Mouse (Mus musculus) liver, embryonic 11.5 days (tissue): ENCODE data around the gene Rfxap. TPM values are rescaled to one million over a fixed set of nuclear protein-coding genes. Genes with fewer than 3 reads are reported as not detected.

Experiments used
- ATAC-seq: fragments of 200-750 bp; cut with Nextera tagmentation; replicated peaks from 2 replicates; pipeline ENCODE4 v1.8.0; 2017; ENCODE audit warnings: moderate number of reproducible peaks, mild to moderate bottlenecking, moderate TSS enrichment, moderate library complexity; ENCODE audit not compliant: low FRiP score
- DNase-seq: peaks from one replicate; pipeline ENCODE4 v3.0.0-alpha.2; 2017; ENCODE audit warnings: low spot score
- H3K27ac ChIP-seq: fragments of 300-500 bp; sonication (generic); 2 replicates; pipeline ENCODE4 v1.5.1; 2014; ENCODE audit warnings: mild to moderate bottlenecking, low read depth, low read length, control low read depth
- H3K27me3 ChIP-seq: fragments of 300-500 bp; sonication (generic); replicated peaks from 2 replicates; pipeline ENCODE4 v1.6.1; 2014; ENCODE audit warnings: low read length, mixed read lengths; ENCODE audit not compliant: control insufficient read depth, insufficient read depth
- H3K36me3 ChIP-seq: fragments of 300-500 bp; sonication (generic); 2 replicates; pipeline ENCODE4 v1.6.1; 2014; ENCODE audit warnings: mild to moderate bottlenecking, low read length, moderate library complexity, mixed read lengths; ENCODE audit not compliant: control insufficient read depth, insufficient read depth
- H3K4me1 ChIP-seq: fragments of 300-500 bp; sonication (generic); replicated peaks from 2 replicates; pipeline ENCODE4 v1.6.1; 2014; ENCODE audit warnings: low read length, mixed read lengths; ENCODE audit not compliant: control insufficient read depth, insufficient read depth
- H3K4me2 ChIP-seq: fragments of 300-500 bp; sonication (generic); 2 replicates; pipeline ENCODE4 v1.6.1; 2014; ENCODE audit warnings: mild to moderate bottlenecking, control low read depth, moderate library complexity
- H3K4me3 ChIP-seq: fragments of 300-500 bp; sonication (generic); 2 replicates; pipeline ENCODE4 v1.5.1; 2014; ENCODE audit warnings: low read depth, low read length, control low read depth
- H3K9ac ChIP-seq: fragments of 300-500 bp; sonication (generic); 2 replicates; pipeline ENCODE4 v1.6.1; 2014; ENCODE audit warnings: low read depth, low read length, control low read depth
- H3K9me3 ChIP-seq: fragments of 300-500 bp; sonication (generic); 2 replicates; pipeline ENCODE4 v1.6.1; 2016; ENCODE audit warnings: low read length, inconsistent platforms, mixed read lengths; ENCODE audit not compliant: control insufficient read depth
- WGBS: fragments of 180-500 bp; shearing (Covaris S2); extraction: QIAGEN DNeasy Blood & Tissue Kit; methylation state at CpG from one replicate; pipeline ENCODE4 v1.1.7; 2014; 5-methylcytosine and 5-hydroxymethylcytosine counted together
- polyA plus RNA-seq: library from polyadenylated mRNA; unstranded; fragments of >200 nt; fragmentation: Nextera tagmentation; extraction: Ambion mirVana; gene quantifications from 2 replicates; pipeline ENCODE4 v1.2.1, GENCODE M21; 2014

The Rfxap gene
- polyA plus RNA-seq, 1 experiment from 2014 or later: 38.1 TPM

- WGBS: under 1% methylated on average over 56 of the region's 56 CpGs
- peak; percentile 68 for ATAC-seq
- peak; percentile 72 for DNase-seq
Observed at GRCm38 (mm10) chr3:54807061-54807661, 430 bp downstream of the Rfxap start.

GRCm38 (mm10) chr3:54803713-54804112 lies 3.9 kb downstream of the Rfxap start:
- H3K4me3 ChIP-seq: no peak overlapping the region
- no peak overlapping the region for H3K27ac ChIP-seq
- peaks cover 11% of the 10 kb centered on the region for H3K4me1 ChIP-seq
- 88% methylated on average over 8 of the region's 8 CpGs for WGBS
- no peak for ATAC-seq
- H3K36me3 ChIP-seq: peaks cover 4% of the 10 kb centered on the region; the same call in 1 of the 2 replicates
- H3K4me2 ChIP-seq: no peak overlapping the region
- DNase-seq: no peak
- no peaks in the 10 kb centered on the region for H3K9me3 ChIP-seq
- no peaks in the 10 kb centered on the region for H3K27me3 ChIP-seq
- H3K9ac ChIP-seq: no peak overlapping the region

More at GRCm38 (mm10) chr3:54807061-54807661, 430 bp downstream of the Rfxap start:
- Histone ChIP-seq H3K4me1 (peaks cover 11% of the 10 kb centered on the region), H3K4me3 (peak overlapping the region; percentile 79), H3K36me3 (peaks cover 4% of the 10 kb centered on the region; the same call in 1 of the 2 replicates), H3K27ac (peak overlapping the region; percentile 73), H3K9me3 (no peaks in the 10 kb centered on the region), H3K27me3 (no peaks in the 10 kb centered on the region), H3K9ac (peak overlapping the region; percentile 88), H3K4me2 (peak overlapping the region; percentile 96)

- peak overlapping the region; percentile 26; the same call in 1 of the 2 replicates for H3K4me2 ChIP-seq
- no peak overlapping the region for H3K9ac ChIP-seq
- 24% methylated on average over 16 of the region's 16 CpGs for WGBS
- ATAC-seq (peak; percentile 69), DNase-seq (no peak)
- H3K9me3 ChIP-seq: peaks cover 8% of the 10 kb centered on the region
- H3K4me1 ChIP-seq: no peaks in the 10 kb centered on the region
- no peak overlapping the region for H3K4me3 ChIP-seq
- no peak overlapping the region for H3K27ac ChIP-seq
- H3K27me3 ChIP-seq: no peaks in the 10 kb centered on the region
- no peaks in the 10 kb centered on the region; the same call in 1 of the 2 replicates for H3K36me3 ChIP-seq
Observed at GRCm38 (mm10) chr3:54797211-54797610, 10.4 kb downstream of the Rfxap start.

- no peaks in the 10 kb centered on the region for H3K27me3 ChIP-seq
- no peak overlapping the region for H3K4me3 ChIP-seq
- peaks cover 8% of the 10 kb centered on the region for H3K9me3 ChIP-seq
- H3K36me3 ChIP-seq: no peaks in the 10 kb centered on the region; the same call in 1 of the 2 replicates
- no peak overlapping the region for H3K4me2 ChIP-seq
- no peaks in the 10 kb centered on the region for H3K4me1 ChIP-seq
- H3K9ac ChIP-seq: no peak overlapping the region
- 79% methylated on average over 1 of the region's 1 CpGs for WGBS
- DNase-seq (no peak), ATAC-seq (no peak)
- no peak overlapping the region for H3K27ac ChIP-seq
Observed at GRCm38 (mm10) chr3:54795806-54796205, 11.8 kb downstream of the Rfxap start.

- Histone ChIP-seq H3K4me3 (no peak overlapping the region), H3K27me3 (no peaks in the 10 kb centered on the region), H3K4me1 (no peaks in the 10 kb centered on the region), H3K4me2 (no peak overlapping the region), H3K27ac (no peak overlapping the region), H3K9ac (no peak overlapping the region), H3K9me3 (peaks cover 8% of the 10 kb centered on the region), H3K36me3 (no peaks in the 10 kb centered on the region; the same call in 1 of the 2 replicates)
- WGBS: 84% methylated on average over 5 of the region's 5 CpGs
- ATAC-seq (no peak), DNase-seq (no peak)
Observed at GRCm38 (mm10) chr3:54795379-54795778, 12.2 kb downstream of the Rfxap start.

GRCm38 (mm10) chr3:54793762-54794161 lies 13.8 kb downstream of the Rfxap start:
- Histone ChIP-seq H3K27me3 (no peaks in the 10 kb centered on the region), H3K4me1 (no peaks in the 10 kb centered on the region), H3K4me3 (no peak overlapping the region), H3K4me2 (no peak overlapping the region), H3K9me3 (peaks cover 8% of the 10 kb centered on the region), H3K9ac (no peak overlapping the region), H3K36me3 (no peaks in the 10 kb centered on the region; the same call in 1 of the 2 replicates), H3K27ac (no peak overlapping the region)
- DNase-seq (no peak), ATAC-seq (no peak)
- WGBS: 72% methylated on average over 6 of the region's 6 CpGs

- Histone ChIP-seq H3K27ac (no peak overlapping the region), H3K9ac (no peak overlapping the region), H3K4me3 (no peak overlapping the region), H3K27me3 (no peaks in the 10 kb centered on the region), H3K9me3 (peaks cover 8% of the 10 kb centered on the region), H3K4me1 (no peaks in the 10 kb centered on the region), H3K36me3 (no peaks in the 10 kb centered on the region; the same call in 1 of the 2 replicates), H3K4me2 (no peak overlapping the region)
- WGBS: 66% methylated on average over 10 of the region's 10 CpGs
- DNase-seq: no peak
- ATAC-seq: no peak
Observed at GRCm38 (mm10) chr3:54791822-54792677, 15.5 kb downstream of the Rfxap start.

GRCm38 (mm10) chr3:54790601-54791000 lies 17.0 kb downstream of the Rfxap start:
- H3K27me3 ChIP-seq: no peaks in the 10 kb centered on the region
- ATAC-seq (no peak), DNase-seq (no peak)
- no peaks in the 10 kb centered on the region for H3K4me1 ChIP-seq
- H3K27ac ChIP-seq: no peak overlapping the region
- no peaks in the 10 kb centered on the region; the same call in none of the 2 replicates for H3K36me3 ChIP-seq
- H3K9me3 ChIP-seq: peaks cover 8% of the 10 kb centered on the region
- H3K4me2 ChIP-seq: no peak overlapping the region
- 67% methylated on average over 2 of the region's 2 CpGs for WGBS
- H3K9ac ChIP-seq: no peak overlapping the region
- H3K4me3 ChIP-seq: no peak overlapping the region
